Mouse (Mus musculus) testis, postnatal 14 days (tissue): ENCODE data around the gene Lmx1b.
A peak's percentile ranks its signal among the peaks of the same experiment; 100 is the strongest.

ENCODE experiments used
- DNase-seq: peaks from one replicate; pipeline ENCODE4 v3.0.0; 2021; ENCODE audit warnings: low spot score

The Lmx1b gene

GRCm38 (mm10) chr2:33643721-33644713, 3.7 kb upstream of the Lmx1b start:
- no peak for DNase-seq

GRCm38 (mm10) chr2:33642650-33643458, 2.5 kb upstream of the Lmx1b start:
- peak; percentile 78 for DNase-seq

GRCm38 (mm10) chr2:33641859-33642571, 1.7 kb upstream of the Lmx1b start:
- no peak for DNase-seq

- peak; percentile 70 for DNase-seq
Measured at GRCm38 (mm10) chr2:33640978-33641858, 907 bp upstream of the Lmx1b start.

GRCm38 (mm10) chr2:33639301-33640170, 775 bp downstream of the Lmx1b start:
- DNase-seq: no peak

GRCm38 (mm10) chr2:33638141-33638733, 2.1 kb downstream of the Lmx1b start:
- no peak for DNase-seq

GRCm38 (mm10) chr2:33637288-33637687, 3.0 kb downstream of the Lmx1b start:
- no peak for DNase-seq

- DNase-seq: no peak
Measured at GRCm38 (mm10) chr2:33636628-33637188, 3.6 kb downstream of the Lmx1b start.

- DNase-seq: no peak
Measured at GRCm38 (mm10) chr2:33636117-33636521, 4.2 kb downstream of the Lmx1b start.

- DNase-seq: no peak
Measured at GRCm38 (mm10) chr2:33635323-33636116, 4.8 kb downstream of the Lmx1b start.

GRCm38 (mm10) chr2:33634481-33635090, 5.7 kb downstream of the Lmx1b start:
- DNase-seq: no peak

- DNase-seq: no peak
Measured at GRCm38 (mm10) chr2:33633955-33634354, 6.4 kb downstream of the Lmx1b start.

- no peak for DNase-seq
Measured at GRCm38 (mm10) chr2:33633237-33633636, 7.1 kb downstream of the Lmx1b start.

- no peak for DNase-seq
Measured at GRCm38 (mm10) chr2:33632551-33633059, 7.7 kb downstream of the Lmx1b start.

GRCm38 (mm10) chr2:33631708-33632343, 8.5 kb downstream of the Lmx1b start:
- DNase-seq: no peak

GRCm38 (mm10) chr2:33631022-33631707, 9.1 kb downstream of the Lmx1b start:
- no peak for DNase-seq
